Mouse (Mus musculus) layer of hippocampus, adult 9-11 months (tissue): ENCODE results near the gene Tent4a.
"Not testable (repeated sequence)": the region's sequence is repeated elsewhere in the genome, so short reads cannot be mapped to it uniquely, and the experiment has no call there.

Source experiments
- DNase-seq: peaks from one replicate; pipeline ENCODE4 v3.0.0; 2022

Tent4a gene

GRCm38 (mm10) chr13:69534334-69534653 is at the start of gene Tent4a:
Gene Tent4a, minus strand, starts transcription at chr13:69534617.
- DNase-seq = no peak

GRCm38 (mm10) chr13:69583591-69583990 is 49.2 kb upstream of the Tent4a start:
- DNase-seq = no peak

GRCm38 (mm10) chr13:69582411-69582810 is 48.0 kb upstream of the Tent4a start:
- DNase-seq = no peak

GRCm38 (mm10) chr13:69577181-69577834 is 42.9 kb upstream of the Tent4a start:
- no peak for DNase-seq

- no peak for DNase-seq
These were observed 42.3 kb upstream of the Tent4a start for GRCm38 (mm10) chr13:69576676-69577075.

GRCm38 (mm10) chr13:69572594-69572993 is 38.2 kb upstream of the Tent4a start:
- DNase-seq = no peak

- DNase-seq = no peak
These were observed 34.8 kb upstream of the Tent4a start for GRCm38 (mm10) chr13:69569201-69569600.

- DNase-seq = not testable (repeated sequence)
These were observed 31.0 kb upstream of the Tent4a start for GRCm38 (mm10) chr13:69565401-69565800.

- DNase-seq = no peak
These were observed 30.2 kb upstream of the Tent4a start for GRCm38 (mm10) chr13:69564573-69564972.

GRCm38 (mm10) chr13:69563905-69564304 is 29.5 kb upstream of the Tent4a start:
- DNase-seq = no peak

- DNase-seq = no peak
These were observed 28.5 kb upstream of the Tent4a start for GRCm38 (mm10) chr13:69562654-69563574.

GRCm38 (mm10) chr13:69562004-69562403 is 27.6 kb upstream of the Tent4a start:
- DNase-seq = no peak

- peak; percentile 77 for DNase-seq
These were observed 25.0 kb upstream of the Tent4a start for GRCm38 (mm10) chr13:69559291-69559961.

GRCm38 (mm10) chr13:69558098-69558660 is 23.8 kb upstream of the Tent4a start:
- peak; percentile 47 for DNase-seq

- DNase-seq = no peak
These were observed 22.3 kb upstream of the Tent4a start for GRCm38 (mm10) chr13:69556728-69557127.

GRCm38 (mm10) chr13:69555957-69556482 is 21.6 kb upstream of the Tent4a start:
- no peak for DNase-seq

- no peak for DNase-seq
These were observed 20.6 kb upstream of the Tent4a start for GRCm38 (mm10) chr13:69555045-69555444.

GRCm38 (mm10) chr13:69554255-69554654 is 19.8 kb upstream of the Tent4a start:
- no peak for DNase-seq

- DNase-seq = no peak
These were observed 18.6 kb upstream of the Tent4a start for GRCm38 (mm10) chr13:69553024-69553423.

GRCm38 (mm10) chr13:69550831-69551230 is 16.4 kb upstream of the Tent4a start:
- DNase-seq = no peak

- DNase-seq = no peak
These were observed 15.6 kb upstream of the Tent4a start for GRCm38 (mm10) chr13:69549980-69550379.

GRCm38 (mm10) chr13:69547488-69548180 is 13.2 kb upstream of the Tent4a start:
- no peak for DNase-seq
